Mouse (Mus musculus): ENCODE data around the gene Rnf169. TPM values are rescaled to one million over a fixed set of nuclear protein-coding genes. Genes with fewer than 3 reads are reported as not detected.
A peak's percentile ranks its signal among the peaks of the same experiment; 100 is the strongest.

Rnf169 gene
- polyA plus RNA-seq, 1 experiment from 2014 or later: 2.8 TPM

- Histone ChIP-seq H3K9me3 (ENCODE audit: low read length) (no peaks in the 10 kb centered on the region), H3K4me2 (ENCODE audit: low read depth, low read length) (no peak overlapping the region), H3K27ac (ENCODE audit: low read depth) (no peak overlapping the region), H3K27me3 (ENCODE audit: insufficient read depth, low read length) (no peaks in the 10 kb centered on the region), H3K4me1 (ENCODE audit: insufficient read depth) (no peaks in the 10 kb centered on the region), H3K9ac (replicated peaks) (no peak overlapping the region), H3K36me3 (replicated peaks; ENCODE audit: insufficient read depth, low read length) (no peaks in the 10 kb centered on the region), H3K4me3 (ENCODE audit: low read depth, low read length) (no peak overlapping the region)
- TF ChIP-seq CTCF (IDR thresholded peaks at IDR 0.05; ENCODE audit: low read depth) (peak; percentile 94), EP300 (IDR thresholded peaks at IDR 0.05; ENCODE audit: low read depth) (no peak)
- ATAC-seq (peak; percentile 44; the same call in 1 of the 2 replicates), DNase-seq (peak; percentile 87)
- WGBS (ENCODE audit: insufficient replicate concordance): 3% methylated on average over 3 of the region's 3 CpGs
These were observed 103.9 kb downstream of the Rnf169 start for GRCm38 (mm10) chr7:99876345-99876744.

DNA sequence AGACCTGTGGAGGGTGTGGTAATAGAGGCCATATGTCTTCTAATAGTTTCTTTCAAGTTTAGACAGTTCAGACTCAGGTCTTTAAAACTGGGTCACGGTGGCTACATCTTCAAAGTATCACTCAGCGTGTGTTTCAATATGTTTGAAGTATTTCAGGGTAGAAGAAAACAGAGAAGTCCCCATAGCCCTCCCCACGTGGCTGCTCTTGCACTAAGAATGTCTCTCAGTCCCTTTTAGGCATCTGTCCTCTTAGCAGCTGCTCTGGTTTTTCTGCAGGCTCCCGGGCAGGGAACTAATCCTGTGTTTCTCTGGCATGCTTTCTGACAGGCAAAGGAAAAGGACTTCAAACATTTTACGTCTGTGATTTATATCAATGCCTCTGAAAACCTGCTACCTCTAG lies 104.4 kb downstream of the Rnf169 start:
- H3K9ac ChIP-seq (replicated peaks): no peak overlapping the region
- no peak for DNase-seq
- no peaks in the 10 kb centered on the region for H3K4me1 ChIP-seq (ENCODE audit: insufficient read depth)
- no peak overlapping the region for H3K4me2 ChIP-seq (ENCODE audit: low read depth, low read length)
- H3K36me3 ChIP-seq (replicated peaks; ENCODE audit: insufficient read depth, low read length): no peaks in the 10 kb centered on the region
- no peaks in the 10 kb centered on the region for H3K27me3 ChIP-seq (ENCODE audit: insufficient read depth, low read length)
- 48% methylated on average over 5 of the region's 5 CpGs for WGBS (ENCODE audit: insufficient replicate concordance)
- TF ChIP-seq EP300 (IDR thresholded peaks at IDR 0.05; ENCODE audit: low read depth) (no peak), CTCF (IDR thresholded peaks at IDR 0.05; ENCODE audit: low read depth) (no peak)
- H3K4me3 ChIP-seq (ENCODE audit: low read depth, low read length): no peak overlapping the region
- no peak for ATAC-seq
- H3K27ac ChIP-seq (ENCODE audit: low read depth): no peak overlapping the region
- no peaks in the 10 kb centered on the region for H3K9me3 ChIP-seq (ENCODE audit: low read length)

DNA sequence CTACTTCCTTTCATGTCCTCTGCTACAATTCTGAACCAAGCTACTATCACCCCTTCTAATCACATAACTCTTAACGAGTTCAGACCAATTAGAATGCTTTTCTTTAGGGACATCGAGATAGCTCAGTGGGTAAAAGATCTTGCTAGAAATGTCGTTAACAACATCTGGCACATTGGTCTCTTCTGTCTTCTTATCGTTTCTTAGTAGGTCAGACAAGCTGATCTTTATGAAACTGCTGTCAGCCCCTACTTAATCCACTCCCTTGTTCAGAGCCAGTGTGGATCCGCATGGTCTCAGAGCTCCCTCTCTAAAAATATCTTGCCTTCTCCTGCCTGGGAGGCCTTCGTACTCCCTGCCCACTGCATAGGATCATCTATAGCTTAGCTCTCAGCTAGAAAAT lies 106.3 kb downstream of the Rnf169 start:
- no peak overlapping the region for H3K4me2 ChIP-seq (ENCODE audit: low read depth, low read length)
- ATAC-seq: no peak
- H3K36me3 ChIP-seq (replicated peaks; ENCODE audit: insufficient read depth, low read length): no peaks in the 10 kb centered on the region
- no peaks in the 10 kb centered on the region for H3K9me3 ChIP-seq (ENCODE audit: low read length)
- H3K4me3 ChIP-seq (ENCODE audit: low read depth, low read length): no peak overlapping the region
- no peaks in the 10 kb centered on the region for H3K27me3 ChIP-seq (ENCODE audit: insufficient read depth, low read length)
- no peak overlapping the region for H3K9ac ChIP-seq (replicated peaks)
- WGBS (ENCODE audit: insufficient replicate concordance): 65% methylated on average over 6 of the region's 6 CpGs
- DNase-seq: no peak
- no peaks in the 10 kb centered on the region for H3K4me1 ChIP-seq (ENCODE audit: insufficient read depth)
- H3K27ac ChIP-seq (ENCODE audit: low read depth): no peak overlapping the region
- TF ChIP-seq EP300 (IDR thresholded peaks at IDR 0.05; ENCODE audit: low read depth): no peak
- no peak for TF ChIP-seq CTCF (IDR thresholded peaks at IDR 0.05; ENCODE audit: low read depth)

Other genes with a start within 250 kb of the Rnf169 start
- not detected in 2 replicates for gene Olfr521, start 216.9 kb downstream of the Rnf169 start, polyA plus RNA-seq (2015; fragmentation: Nextera tagmentation; extraction: Ambion mirVana)
- 2.4 and 2.9 TPM in 2 replicates for gene Neu3, start 152.0 kb downstream of the Rnf169 start, polyA plus RNA-seq (2015; fragmentation: Nextera tagmentation; extraction: Ambion mirVana)
- gene Xrra1, start 121.3 kb downstream of the Rnf169 start, polyA plus RNA-seq (2015; fragmentation: Nextera tagmentation; extraction: Ambion mirVana): 0.04 and 0.07 TPM in 2 replicates
- gene Spcs2, start 117.0 kb downstream of the Rnf169 start, polyA plus RNA-seq (2015; fragmentation: Nextera tagmentation; extraction: Ambion mirVana): 156 and 165 TPM in 2 replicates
- not detected in 2 replicates for gene Chrdl2, start 25.7 kb upstream of the Rnf169 start, polyA plus RNA-seq (2015; fragmentation: Nextera tagmentation; extraction: Ambion mirVana)
- gene Pold3, start 141.1 kb upstream of the Rnf169 start, polyA plus RNA-seq (2015; fragmentation: Nextera tagmentation; extraction: Ambion mirVana): 17.2 and 21.8 TPM in 2 replicates
- gene Lipt2, start 178.8 kb upstream of the Rnf169 start, polyA plus RNA-seq (2015; fragmentation: Nextera tagmentation; extraction: Ambion mirVana): 6.4 and 7.6 TPM in 2 replicates
- 1.4 and 1.6 TPM in 2 replicates for gene Kcne3, start 196.1 kb upstream of the Rnf169 start, polyA plus RNA-seq (2015; fragmentation: Nextera tagmentation; extraction: Ambion mirVana)
- 0.91 and 0.96 TPM in 2 replicates for gene Pgm2l1, start 246.9 kb upstream of the Rnf169 start, polyA plus RNA-seq (2015; fragmentation: Nextera tagmentation; extraction: Ambion mirVana)

Measured in liver, postnatal 0 days (tissue).